Mouse (Mus musculus): Measurements from ENCODE around the gene St3gal3. TPM values are rescaled to one million over a fixed set of nuclear protein-coding genes. Genes with fewer than 3 reads are reported as not detected.

The St3gal3 gene
- polyA plus RNA-seq, 1 experiment = 71.2 TPM

DNA sequence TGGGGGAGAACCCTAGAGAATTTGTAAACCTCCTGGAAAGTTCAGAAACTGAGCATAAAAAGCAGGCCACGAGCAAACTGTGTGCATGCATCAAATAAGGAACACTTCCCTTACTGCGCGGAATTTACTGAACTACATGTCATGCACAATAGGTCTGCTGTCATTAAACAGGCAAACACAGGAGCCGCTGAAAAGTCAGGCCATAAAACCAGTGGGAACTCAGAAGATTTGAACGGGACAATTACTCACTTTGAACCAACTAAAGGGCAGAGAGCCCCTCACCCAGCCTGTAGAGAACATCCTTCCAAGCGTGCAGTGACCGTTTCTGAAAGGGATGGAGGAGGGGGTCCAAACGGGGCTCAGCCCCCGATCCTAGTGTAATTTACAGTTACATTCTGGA is 93.6 kb downstream of the St3gal3 start:
- TF ChIP-seq POLR2A (IDR thresholded peaks at IDR 0.05; ENCODE audit: borderline replicate concordance, insufficient read depth, low read length) = no peak
- TF ChIP-seq CTCF (IDR thresholded peaks at IDR 0.05; ENCODE audit: borderline replicate concordance, insufficient read depth, low read depth, low read length) = no peak

DNA sequence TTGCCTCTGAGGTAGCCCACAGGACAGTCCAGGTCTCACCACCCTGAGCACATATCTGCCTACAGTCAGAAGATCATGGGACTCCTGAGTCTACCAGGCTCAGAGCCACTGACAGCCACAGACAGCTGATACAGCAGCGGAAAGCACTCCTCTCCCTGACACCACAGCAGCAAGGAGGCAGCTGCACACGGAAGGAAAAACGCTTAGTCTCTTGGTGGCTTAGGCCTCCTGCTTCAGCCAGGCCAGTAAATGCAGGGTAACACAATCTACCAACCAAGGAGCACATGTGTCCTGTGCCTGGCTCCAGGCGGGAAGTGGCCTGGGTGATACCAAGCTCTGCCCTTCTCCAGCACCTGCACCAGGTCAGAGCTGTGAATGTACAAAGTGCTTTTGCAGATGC is 94.1 kb downstream of the St3gal3 start:
- Histone ChIP-seq H3K4me3 (replicated peaks; ENCODE audit: insufficient read depth, low read depth, low read length) (no peak overlapping the region), H3K4me1 (ENCODE audit: control insufficient read depth, insufficient read depth, low read length) (no peaks in the 10 kb centered on the region; the same call in 1 of the 2 replicates), H3K27me3 (ENCODE audit: control insufficient read depth, insufficient read depth, low read length) (no peaks in the 10 kb centered on the region), H3K27ac (ENCODE audit: insufficient read depth, low read length) (no peak overlapping the region)
- WGBS = 74% methylated on average over 4 of the region's 4 CpGs
- no peak for DNase-seq
- no peak for TF ChIP-seq CTCF (IDR thresholded peaks at IDR 0.05; ENCODE audit: borderline replicate concordance, insufficient read depth, low read depth, low read length)
- TF ChIP-seq POLR2A (IDR thresholded peaks at IDR 0.05; ENCODE audit: borderline replicate concordance, insufficient read depth, low read length) = no peak

More for the DNA sequence above, 93.6 kb downstream of the St3gal3 start:
- no peak for DNase-seq
- Histone ChIP-seq H3K4me1 (ENCODE audit: control insufficient read depth, insufficient read depth, low read length) (no peaks in the 10 kb centered on the region; the same call in 1 of the 2 replicates), H3K4me3 (replicated peaks; ENCODE audit: insufficient read depth, low read depth, low read length) (no peak overlapping the region), H3K27me3 (ENCODE audit: control insufficient read depth, insufficient read depth, low read length) (no peaks in the 10 kb centered on the region), H3K27ac (ENCODE audit: insufficient read depth, low read length) (no peak overlapping the region)
- 77% methylated on average over 9 of the region's 9 CpGs for WGBS

DNA sequence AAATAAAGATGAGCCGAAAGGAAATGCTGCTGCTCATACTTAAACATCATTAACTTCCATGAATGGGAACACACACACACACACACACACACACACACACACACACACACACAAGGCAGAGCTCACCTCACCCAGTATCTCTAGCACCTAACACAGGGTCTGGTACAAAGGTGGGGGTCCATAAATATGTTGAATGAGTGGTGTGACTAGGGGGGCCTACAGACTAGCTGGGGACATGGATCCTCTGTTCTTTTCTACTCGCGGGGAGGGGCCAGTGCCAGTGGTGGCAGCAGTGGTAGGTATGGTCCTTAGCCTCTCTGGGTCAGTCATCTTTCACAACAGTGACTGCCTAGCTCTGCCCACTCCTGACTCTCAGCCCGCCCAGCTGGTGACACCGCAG is 94.8 kb downstream of the St3gal3 start:
- Histone ChIP-seq H3K4me1 (ENCODE audit: control insufficient read depth, insufficient read depth, low read length) (no peaks in the 10 kb centered on the region; the same call in 1 of the 2 replicates), H3K27ac (ENCODE audit: insufficient read depth, low read length) (no peak overlapping the region), H3K27me3 (ENCODE audit: control insufficient read depth, insufficient read depth, low read length) (no peaks in the 10 kb centered on the region), H3K4me3 (replicated peaks; ENCODE audit: insufficient read depth, low read depth, low read length) (no peak overlapping the region)
- no peak for DNase-seq
- 95% methylated on average over 5 of the region's 5 CpGs for WGBS
- TF ChIP-seq CTCF (IDR thresholded peaks at IDR 0.05; ENCODE audit: borderline replicate concordance, insufficient read depth, low read depth, low read length) (no peak), POLR2A (IDR thresholded peaks at IDR 0.05; ENCODE audit: borderline replicate concordance, insufficient read depth, low read length) (no peak)

DNA sequence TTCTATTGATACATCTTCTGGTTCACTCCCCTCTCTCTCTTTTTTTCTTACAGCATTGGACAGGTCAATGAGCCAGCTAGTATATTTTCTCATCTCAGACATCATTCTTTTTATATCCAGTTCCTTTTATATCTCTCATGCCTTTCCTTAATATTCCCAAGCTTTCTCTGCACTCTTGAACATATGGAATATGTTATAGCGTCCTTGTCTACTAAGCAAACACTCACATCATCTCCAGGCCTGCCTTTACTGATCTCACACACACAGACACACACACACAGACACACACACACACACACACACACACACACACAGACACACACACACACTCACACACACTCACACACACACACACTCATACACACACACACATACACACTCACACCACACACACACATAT is 96.7 kb downstream of the St3gal3 start:
- TF ChIP-seq CTCF (IDR thresholded peaks at IDR 0.05; ENCODE audit: borderline replicate concordance, insufficient read depth, low read depth, low read length) = no peak
- TF ChIP-seq POLR2A (IDR thresholded peaks at IDR 0.05; ENCODE audit: borderline replicate concordance, insufficient read depth, low read length) = no peak
- Histone ChIP-seq H3K4me1 (ENCODE audit: control insufficient read depth, insufficient read depth, low read length) (no peaks in the 10 kb centered on the region; the same call in 1 of the 2 replicates), H3K4me3 (replicated peaks; ENCODE audit: insufficient read depth, low read depth, low read length) (no peak overlapping the region), H3K27me3 (ENCODE audit: control insufficient read depth, insufficient read depth, low read length) (no peaks in the 10 kb centered on the region), H3K27ac (ENCODE audit: insufficient read depth, low read length) (no peak overlapping the region)
- DNase-seq = no peak
- 84% methylated on average over 1 of the region's 1 CpGs for whole genome bisulfite sequencing

DNA sequence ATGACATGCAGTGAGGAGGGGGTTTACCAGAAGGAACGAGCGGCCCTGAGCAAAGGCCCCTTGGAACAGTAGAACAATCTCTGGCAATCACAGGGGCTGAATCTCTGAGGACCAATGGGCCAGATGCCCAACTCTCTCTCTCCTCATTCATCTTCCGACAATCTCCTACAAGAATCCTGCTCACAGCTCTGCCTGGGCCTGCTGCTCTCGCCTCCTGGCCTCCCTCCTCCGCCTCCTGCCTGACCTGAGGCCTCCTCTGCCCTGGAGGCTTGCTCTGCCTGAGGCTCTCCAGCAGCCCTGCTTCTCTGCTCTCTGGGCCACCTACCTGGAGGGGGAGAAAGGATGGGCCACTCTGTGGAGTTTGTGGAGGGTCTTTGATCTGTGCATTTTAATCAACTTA is 97.3 kb downstream of the St3gal3 start:
- no peak overlapping the region for H3K4me3 ChIP-seq (replicated peaks; ENCODE audit: insufficient read depth, low read depth, low read length)
- 37% methylated on average over 5 of the region's 5 CpGs for WGBS
- DNase-seq = no peak
- H3K27me3 ChIP-seq (ENCODE audit: control insufficient read depth, insufficient read depth, low read length) = no peaks in the 10 kb centered on the region
- TF ChIP-seq POLR2A (IDR thresholded peaks at IDR 0.05; ENCODE audit: borderline replicate concordance, insufficient read depth, low read length) = no peak
- TF ChIP-seq CTCF (IDR thresholded peaks at IDR 0.05; ENCODE audit: borderline replicate concordance, insufficient read depth, low read depth, low read length) = no peak
- H3K27ac ChIP-seq (ENCODE audit: insufficient read depth, low read length) = no peak overlapping the region
- no peaks in the 10 kb centered on the region; the same call in none of the 2 replicates for H3K4me1 ChIP-seq (ENCODE audit: control insufficient read depth, insufficient read depth, low read length)

DNA sequence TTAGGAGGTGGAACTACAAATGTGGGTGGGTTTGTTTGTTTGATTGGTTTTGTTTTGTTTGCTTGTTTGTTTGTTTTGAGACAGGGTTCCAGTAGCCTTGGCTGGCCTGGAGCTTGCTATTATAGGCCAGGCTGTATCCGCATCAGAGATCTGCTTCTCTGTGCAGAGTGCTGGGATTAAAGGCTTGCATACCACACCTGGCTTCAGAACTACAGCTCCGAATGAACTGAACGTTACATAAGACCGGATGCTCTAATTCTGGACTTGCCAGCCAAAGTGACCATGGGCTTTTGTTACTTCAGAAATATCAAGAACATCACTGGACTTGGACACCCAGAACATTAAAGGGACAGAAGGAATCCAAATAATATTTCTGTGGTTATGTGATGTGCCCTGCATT is 98.2 kb downstream of the St3gal3 start:
- DNase-seq = no peak
- 91% methylated on average over 4 of the region's 4 CpGs for WGBS
- no peaks in the 10 kb centered on the region for H3K27me3 ChIP-seq (ENCODE audit: control insufficient read depth, insufficient read depth, low read length)
- H3K4me1 ChIP-seq (ENCODE audit: control insufficient read depth, insufficient read depth, low read length) = peaks cover 4% of the 10 kb centered on the region
- TF ChIP-seq POLR2A (IDR thresholded peaks at IDR 0.05; ENCODE audit: borderline replicate concordance, insufficient read depth, low read length) (no peak), CTCF (IDR thresholded peaks at IDR 0.05; ENCODE audit: borderline replicate concordance, insufficient read depth, low read depth, low read length) (no peak)
- H3K27ac ChIP-seq (ENCODE audit: insufficient read depth, low read length) = no peak overlapping the region
- no peak overlapping the region for H3K4me3 ChIP-seq (replicated peaks; ENCODE audit: insufficient read depth, low read depth, low read length)

DNA sequence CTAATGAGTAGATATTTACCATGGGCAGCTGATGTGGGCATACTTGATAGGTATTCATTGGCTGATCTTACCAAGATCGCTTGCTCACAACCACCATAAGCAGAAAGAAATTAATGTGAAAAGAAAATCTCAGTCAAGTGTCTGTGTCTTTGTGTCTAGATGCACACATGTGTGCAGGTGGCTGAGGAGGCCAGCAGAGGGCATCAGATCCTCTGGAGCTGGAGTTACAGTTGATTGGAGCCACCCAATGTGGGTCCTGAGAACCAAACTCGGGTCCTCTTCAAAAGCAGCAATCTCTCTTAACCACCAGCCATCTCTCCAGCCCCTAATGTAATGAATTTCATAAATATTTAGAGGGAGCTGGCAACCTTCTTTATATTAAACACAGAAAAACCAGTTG is 99.6 kb downstream of the St3gal3 start:
- no peak for DNase-seq
- Histone ChIP-seq H3K4me1 (ENCODE audit: control insufficient read depth, insufficient read depth, low read length) (peaks cover 8% of the 10 kb centered on the region), H3K27ac (ENCODE audit: insufficient read depth, low read length) (no peak overlapping the region), H3K27me3 (ENCODE audit: control insufficient read depth, insufficient read depth, low read length) (no peaks in the 10 kb centered on the region), H3K4me3 (replicated peaks; ENCODE audit: insufficient read depth, low read depth, low read length) (no peak overlapping the region)
- 95% methylated on average over 2 of the region's 2 CpGs for WGBS
- TF ChIP-seq POLR2A (IDR thresholded peaks at IDR 0.05; ENCODE audit: borderline replicate concordance, insufficient read depth, low read length) = no peak
- TF ChIP-seq CTCF (IDR thresholded peaks at IDR 0.05; ENCODE audit: borderline replicate concordance, insufficient read depth, low read depth, low read length) = no peak

DNA sequence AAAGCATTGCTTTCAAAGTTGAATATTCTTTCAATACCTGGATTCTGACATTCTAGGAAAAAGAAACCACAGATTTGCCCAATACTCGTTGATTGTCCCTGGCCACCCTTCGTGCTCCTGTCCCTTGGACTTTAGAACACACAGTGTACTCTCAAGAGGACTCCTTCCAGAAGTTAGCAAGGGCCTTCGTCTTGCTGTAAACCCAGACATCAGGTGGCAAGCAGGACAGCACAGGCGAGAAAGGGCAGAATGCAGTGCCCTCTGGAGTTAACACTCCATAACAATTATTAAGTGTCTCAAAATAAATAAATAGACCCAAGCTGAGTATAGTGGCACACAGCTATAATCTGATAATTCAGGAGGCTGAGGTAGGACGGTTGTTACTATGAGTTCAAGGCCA is 101.7 kb downstream of the St3gal3 start:
- H3K27me3 ChIP-seq (ENCODE audit: control insufficient read depth, insufficient read depth, low read length) = no peaks in the 10 kb centered on the region
- no peak overlapping the region for H3K27ac ChIP-seq (ENCODE audit: insufficient read depth, low read length)
- TF ChIP-seq POLR2A (IDR thresholded peaks at IDR 0.05; ENCODE audit: borderline replicate concordance, insufficient read depth, low read length) (no peak), CTCF (IDR thresholded peaks at IDR 0.05; ENCODE audit: borderline replicate concordance, insufficient read depth, low read depth, low read length) (no peak)
- no peak overlapping the region for H3K4me3 ChIP-seq (replicated peaks; ENCODE audit: insufficient read depth, low read depth, low read length)
- peaks cover 8% of the 10 kb centered on the region for H3K4me1 ChIP-seq (ENCODE audit: control insufficient read depth, insufficient read depth, low read length)
- no peak for DNase-seq
- WGBS = 91% methylated on average over 5 of the region's 5 CpGs

Measured in cerebellum, adult 2 months (tissue).